Mouse (Mus musculus) myocyte (in vitro differentiated cells): ENCODE data around the gene Frs2. TPM values are rescaled to one million over a fixed set of nuclear protein-coding genes. Genes with fewer than 3 reads are reported as not detected.

Source experiments
- H3K27me3 ChIP-seq: one replicate; pipeline ENCODE4 v1.6.1; 2011; ENCODE audit not compliant: control insufficient read depth, insufficient read depth, insufficient read length
- H3K36me3 ChIP-seq: one replicate; pipeline ENCODE4 v1.6.1; 2011; ENCODE audit not compliant: control insufficient read depth, insufficient read depth
- H3K4me2 ChIP-seq: one replicate; pipeline ENCODE4 v1.6.1; 2011; ENCODE audit warnings: low read depth, control low read depth
- H3K4me3 ChIP-seq: one replicate; pipeline ENCODE4 v1.5.1; 2011; ENCODE audit warnings: mild to moderate bottlenecking, control low read depth, moderate library complexity
- H3K79me2 ChIP-seq: one replicate; pipeline ENCODE4 v1.6.1; 2011; ENCODE audit not compliant: control insufficient read depth, insufficient read depth
- H3ac ChIP-seq: one replicate; pipeline ENCODE4 v1.6.1; 2011; ENCODE audit not compliant: control insufficient read depth, insufficient read length
- CEBPB ChIP-seq: IDR thresholded peaks from 2 replicates; pipeline ENCODE4 v1.6.1; 2011; ENCODE audit warnings: mild to moderate bottlenecking, moderate library complexity; ENCODE audit not compliant: poor library complexity, insufficient read depth, severe bottlenecking
- E2F4 ChIP-seq: IDR thresholded peaks from one replicate; pipeline ENCODE4 v1.6.1; 2011; ENCODE audit warnings: mild to moderate bottlenecking, control low read depth, moderate library complexity; ENCODE audit not compliant: insufficient read depth
- MAX ChIP-seq: IDR thresholded peaks from one replicate; pipeline ENCODE4 v1.6.1; 2011; ENCODE audit warnings: low read depth, mild to moderate bottlenecking, control low read depth
- MYOD1 ChIP-seq, 3 experiments: IDR thresholded peaks; one replicate each; pipeline ENCODE4 v1.6.1; 2011; ENCODE audit warnings: control low read depth in 2 of 3, low read depth in 2 of 3, mild to moderate bottlenecking in 2 of 3, moderate library complexity in 1 of 3; ENCODE audit not compliant: insufficient read length in 2 of 3, control insufficient read depth in 1 of 3
- MYOG ChIP-seq, 3 experiments: IDR thresholded peaks; one replicate each; pipeline ENCODE4 v1.6.1; 2011; ENCODE audit warnings: control low read depth in 2 of 3, low read depth in 2 of 3, mild to moderate bottlenecking in 2 of 3; ENCODE audit not compliant: insufficient read length in 2 of 3, control insufficient read depth in 1 of 3, insufficient read depth in 1 of 3
- POLR2A ChIP-seq: IDR thresholded peaks from one replicate; pipeline ENCODE4 v1.6.1; 2011; ENCODE audit warnings: low read depth, mild to moderate bottlenecking, control low read depth, moderate library complexity; ENCODE audit not compliant: insufficient read length
- POLR2AphosphoS2 ChIP-seq: IDR thresholded peaks from one replicate; pipeline ENCODE4 v1.6.1; 2011; ENCODE audit warnings: low read depth, control low read depth; ENCODE audit not compliant: insufficient read length
- REST ChIP-seq: IDR thresholded peaks from one replicate; pipeline ENCODE4 v1.6.1; 2011; ENCODE audit warnings: mild to moderate bottlenecking, control low read depth, moderate library complexity; ENCODE audit not compliant: insufficient read depth, insufficient read length
- SRF ChIP-seq: IDR thresholded peaks from one replicate; pipeline ENCODE4 v1.6.1; 2011; ENCODE audit warnings: low read depth; ENCODE audit not compliant: control insufficient read depth, insufficient read length
- TCF12 ChIP-seq: IDR thresholded peaks from one replicate; pipeline ENCODE4 v1.6.1; 2011; ENCODE audit warnings: mild to moderate bottlenecking, control low read depth; ENCODE audit not compliant: poor library complexity, insufficient read depth, severe bottlenecking
- TCF3 ChIP-seq: IDR thresholded peaks from one replicate; pipeline ENCODE4 v1.6.1; 2011; ENCODE audit warnings: low read depth, control low read depth; ENCODE audit not compliant: insufficient read length
- USF1 ChIP-seq: IDR thresholded peaks from one replicate; pipeline ENCODE4 v1.6.1; 2011; ENCODE audit warnings: low read depth, mild to moderate bottlenecking, control low read depth, moderate library complexity
- polyA plus RNA-seq: library from polyadenylated mRNA; unstranded; fragments of >200 nt; fragmentation: generic; extraction: Trizol; gene quantifications from one replicate; pipeline ENCODE4 v1.2.1, GENCODE M21; 2012; ENCODE audit warnings: missing spikeins

Gene Frs2
- polyA plus RNA-seq, 1 experiment: 6.6 TPM

- peak overlapping the region; percentile 98 for H3K4me2 ChIP-seq
- TF ChIP-seq SRF (no peak), USF1 (no peak), E2F4 (no peak), POLR2A (no peak), MAX (no peak), REST (no peak)
- H3K27me3 ChIP-seq: no peaks in the 10 kb centered on the region
- no peak overlapping the region for H3ac ChIP-seq
- no peaks in the 10 kb centered on the region for H3K79me2 ChIP-seq
- H3K4me3 ChIP-seq: peak overlapping the region; percentile 23
- H3K36me3 ChIP-seq: no peaks in the 10 kb centered on the region
Observed at GRCm38 (mm10) chr10:117173111-117173510, 24.8 kb upstream of the Frs2 start.

- H3K4me3 ChIP-seq: no peak overlapping the region
- H3K36me3 ChIP-seq: no peaks in the 10 kb centered on the region
- H3K4me2 ChIP-seq: peak overlapping the region; percentile 49
- no peaks in the 10 kb centered on the region for H3K27me3 ChIP-seq
- no peaks in the 10 kb centered on the region for H3K79me2 ChIP-seq
- H3ac ChIP-seq: no peak overlapping the region
- TF ChIP-seq USF1 (no peak), CEBPB (no peak), MYOD1 (IDR thresholded peaks at IDR 0.05; ENCODE audit: control insufficient read depth in 1 of 3, insufficient read length in 2 of 3, low read depth in 2 of 3) (peak; percentile 8 to 61 (median 11)), TCF3 (no peak), REST (no peak), MYOG (IDR thresholded peaks at IDR 0.05; ENCODE audit: control insufficient read depth in 1 of 3, insufficient read depth in 1 of 3, insufficient read length in 2 of 3, low read depth in 2 of 3) (peak in 1 of 3 experiments; percentile 65)
Observed at GRCm38 (mm10) chr10:117172069-117172468, 23.7 kb upstream of the Frs2 start.

DNA sequence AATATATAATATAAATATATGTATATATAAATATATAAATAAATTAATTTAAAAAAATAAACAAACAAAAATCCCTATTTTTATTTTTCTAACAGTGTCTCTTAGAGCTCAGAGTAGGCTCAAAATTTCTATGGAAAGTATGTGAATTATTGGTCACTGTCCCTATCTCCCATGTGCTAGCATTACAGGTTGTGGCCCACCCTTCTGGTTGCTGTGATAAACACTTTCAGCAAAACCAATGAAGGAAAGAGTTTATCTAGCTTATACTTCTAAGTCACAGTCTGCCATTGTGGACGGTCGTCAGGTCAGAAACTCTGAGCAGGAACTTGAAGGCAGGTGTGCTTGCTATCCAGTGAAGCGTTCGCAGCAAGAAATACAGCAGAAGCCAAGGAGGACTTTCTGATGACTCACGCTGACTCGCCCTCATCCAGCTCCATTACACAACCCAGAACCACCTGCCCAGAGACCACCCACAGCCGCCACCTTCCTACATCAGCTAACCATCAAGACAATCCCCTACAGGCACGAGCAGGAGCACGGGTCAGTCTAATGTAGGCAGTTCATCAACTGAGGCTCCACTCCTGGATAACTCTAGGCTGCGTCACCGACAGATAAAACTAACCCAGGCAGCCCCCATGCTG is 18.6 kb upstream of the Frs2 start:
- no peaks in the 10 kb centered on the region for H3K79me2 ChIP-seq
- no peak overlapping the region for H3K4me3 ChIP-seq
- H3K27me3 ChIP-seq: no peaks in the 10 kb centered on the region
- no peak overlapping the region for H3K4me2 ChIP-seq
- H3K36me3 ChIP-seq: no peaks in the 10 kb centered on the region
- no peak for TF ChIP-seq SRF
- peak in 1 of 3 experiments; percentile 13 for TF ChIP-seq MYOD1 (IDR thresholded peaks at IDR 0.05; ENCODE audit: control insufficient read depth in 1 of 3, insufficient read length in 2 of 3, low read depth in 2 of 3)
- no peak for TF ChIP-seq TCF12
- no peak for TF ChIP-seq CEBPB
- TF ChIP-seq POLR2AphosphoS2: no peak
- TF ChIP-seq MAX: no peak
- no peak for TF ChIP-seq POLR2A
- TF ChIP-seq E2F4: no peak
- no peak for TF ChIP-seq MYOG (IDR thresholded peaks at IDR 0.05; ENCODE audit: control insufficient read depth in 1 of 3, insufficient read depth in 1 of 3, insufficient read length in 2 of 3, low read depth in 2 of 3)
- H3ac ChIP-seq: no peak overlapping the region

DNA sequence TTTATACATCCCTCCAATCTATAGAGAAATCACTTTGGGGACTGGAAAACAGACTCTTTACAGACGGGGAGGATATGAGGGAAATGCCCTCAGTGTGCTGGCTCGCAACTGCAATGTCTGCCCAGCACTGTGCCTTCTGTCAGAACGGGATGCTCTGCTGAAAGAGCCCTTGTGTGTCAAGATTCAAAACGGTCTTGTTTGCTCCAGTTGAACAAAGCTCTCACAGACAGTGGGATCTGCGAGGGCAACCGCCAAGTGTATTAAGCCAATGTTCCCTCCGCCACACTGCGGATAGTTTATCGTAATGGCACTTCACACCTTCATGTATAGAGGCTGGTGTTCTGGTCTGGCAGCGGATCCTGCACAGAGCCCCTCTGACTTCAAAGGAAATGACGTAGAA is 14.3 kb upstream of the Frs2 start:
- Histone ChIP-seq H3K4me3 (no peak overlapping the region), H3K79me2 (no peaks in the 10 kb centered on the region), H3K27me3 (no peaks in the 10 kb centered on the region), H3K36me3 (no peaks in the 10 kb centered on the region), H3K4me2 (no peak overlapping the region), H3ac (no peak overlapping the region)
- TF ChIP-seq POLR2AphosphoS2: no peak
- no peak for TF ChIP-seq TCF3
- no peak for TF ChIP-seq MYOD1 (IDR thresholded peaks at IDR 0.05; ENCODE audit: control insufficient read depth in 1 of 3, insufficient read length in 2 of 3, low read depth in 2 of 3)
- no peak for TF ChIP-seq TCF12
- TF ChIP-seq MYOG (IDR thresholded peaks at IDR 0.05; ENCODE audit: control insufficient read depth in 1 of 3, insufficient read depth in 1 of 3, insufficient read length in 2 of 3, low read depth in 2 of 3): no peak
- TF ChIP-seq REST: no peak

DNA sequence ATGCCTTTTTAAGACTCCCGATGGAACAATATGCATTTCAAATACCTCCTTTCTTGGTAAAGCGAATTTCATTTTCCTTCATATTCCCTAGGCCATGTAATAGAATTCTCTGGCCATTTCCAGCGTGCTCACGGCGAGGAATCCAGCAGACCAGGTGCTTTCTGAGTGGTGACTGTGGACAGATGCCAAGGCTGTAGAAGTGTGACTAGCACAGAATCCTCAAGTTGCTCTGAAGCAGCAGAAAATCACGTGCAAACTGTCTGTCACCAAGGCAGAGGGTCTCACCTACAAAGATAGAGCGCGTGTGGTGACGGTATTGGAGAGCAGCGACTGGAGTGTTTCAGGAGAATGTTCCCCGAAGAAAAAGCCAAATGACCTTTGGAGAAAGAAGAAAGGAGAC is 11.8 kb upstream of the Frs2 start:
- no peaks in the 10 kb centered on the region for H3K27me3 ChIP-seq
- H3K4me3 ChIP-seq: no peak overlapping the region
- TF ChIP-seq MAX (no peak), MYOG (IDR thresholded peaks at IDR 0.05; ENCODE audit: control insufficient read depth in 1 of 3, insufficient read depth in 1 of 3, insufficient read length in 2 of 3, low read depth in 2 of 3) (no peak), USF1 (no peak), E2F4 (no peak), REST (no peak), POLR2AphosphoS2 (no peak), POLR2A (no peak), CEBPB (no peak), MYOD1 (IDR thresholded peaks at IDR 0.05; ENCODE audit: control insufficient read depth in 1 of 3, insufficient read length in 2 of 3, low read depth in 2 of 3) (no peak), SRF (no peak), TCF3 (no peak), TCF12 (no peak)
- no peaks in the 10 kb centered on the region for H3K79me2 ChIP-seq
- no peak overlapping the region for H3ac ChIP-seq
- H3K36me3 ChIP-seq: no peaks in the 10 kb centered on the region
- H3K4me2 ChIP-seq: no peak overlapping the region
